Mouse (Mus musculus): ENCODE results near the gene Abhd5.

DNA sequence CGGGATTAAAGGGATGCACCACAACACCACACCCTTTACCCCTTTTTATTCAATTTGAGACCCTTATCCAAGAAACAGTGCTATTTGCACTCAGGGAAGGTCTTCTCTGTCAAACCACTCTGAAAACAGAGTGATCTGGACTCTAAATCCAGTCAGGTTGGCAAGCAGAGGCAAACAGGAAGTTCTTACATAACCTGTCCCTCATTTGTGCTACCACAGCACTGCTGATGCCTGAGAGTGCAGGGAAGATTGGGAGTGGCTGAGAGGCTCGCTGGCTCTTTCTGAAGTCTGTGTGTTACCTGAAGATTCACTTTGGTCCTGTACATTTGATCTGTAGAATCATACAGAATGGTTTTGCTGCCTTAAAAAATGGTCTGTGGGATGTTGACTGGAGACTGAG, 14.7 kb upstream of the Abhd5 start:
- no peak for TF ChIP-seq CTCF (IDR thresholded peaks at IDR 0.05; ENCODE audit: low read depth)
- TF ChIP-seq EP300 (IDR thresholded peaks at IDR 0.05; ENCODE audit: low read depth), result no peak

All from heart, postnatal 0 days (tissue).